Mouse (Mus musculus) heart, postnatal 14 days (tissue): ENCODE results near the gene Mecom. TPM values are rescaled to one million over a fixed set of nuclear protein-coding genes. Genes with fewer than 3 reads are reported as not detected.

ENCODE experiments used
- DNase-seq, 2 experiments: peaks; one replicate each; pipeline ENCODE4 v3.0.0; 2021 to 2022
- intact Hi-C: fragments of 180-260 bp; cut with DNase I; formaldehyde crosslinking; loops from one replicate; pipeline ENCODE4 v1.15.1; 2025
- total RNA-seq, 2 experiments: library from RNA; stranded (reverse); gene quantifications; 2 replicates each; pipeline ENCODE4 v1.2.3; 2021

Mecom gene
- total RNA-seq, 2 experiments from 2014 or later: 21.8 to 28.1 TPM

DNA sequence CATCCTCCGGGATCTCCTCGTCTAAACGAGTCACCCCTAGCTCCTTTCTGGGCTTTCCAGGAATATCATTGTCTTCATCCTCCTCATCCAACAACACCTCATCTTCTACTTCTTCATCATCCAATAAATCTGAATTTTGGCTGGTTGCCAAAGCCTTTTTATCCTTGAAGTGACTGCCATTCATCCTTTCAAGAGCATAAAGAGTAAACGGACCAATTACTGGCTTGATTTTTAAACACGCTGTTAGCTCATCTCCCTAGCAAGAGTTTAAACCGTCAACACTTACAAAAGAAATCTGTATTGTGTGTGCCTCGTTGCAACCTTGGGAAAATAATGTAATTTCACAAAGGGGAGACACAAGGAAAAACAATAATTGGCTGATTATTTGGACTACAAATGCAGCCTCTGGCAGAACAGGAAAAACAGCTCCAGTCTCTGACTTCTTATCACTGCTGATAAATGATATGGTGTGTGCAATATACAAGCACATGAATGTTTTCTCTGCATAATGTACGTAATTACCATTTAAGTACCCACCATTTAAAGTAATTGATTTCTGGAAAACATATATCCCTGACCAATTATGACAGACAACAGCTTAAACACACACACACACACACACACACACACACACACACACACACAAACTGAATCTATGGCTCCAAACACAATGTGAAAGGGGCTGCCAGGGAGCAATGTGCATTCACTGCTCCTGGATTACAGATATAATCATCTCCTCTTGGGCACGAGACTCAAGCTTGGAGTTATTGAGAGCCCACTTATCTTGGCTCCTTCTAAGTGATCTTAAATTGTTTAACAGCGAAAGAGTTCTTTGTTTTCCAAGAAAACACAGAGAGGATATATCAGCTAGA is 590.2 kb downstream of the Mecom start:
- no peak for DNase-seq
- intact Hi-C loops: no loop called here

DNA sequence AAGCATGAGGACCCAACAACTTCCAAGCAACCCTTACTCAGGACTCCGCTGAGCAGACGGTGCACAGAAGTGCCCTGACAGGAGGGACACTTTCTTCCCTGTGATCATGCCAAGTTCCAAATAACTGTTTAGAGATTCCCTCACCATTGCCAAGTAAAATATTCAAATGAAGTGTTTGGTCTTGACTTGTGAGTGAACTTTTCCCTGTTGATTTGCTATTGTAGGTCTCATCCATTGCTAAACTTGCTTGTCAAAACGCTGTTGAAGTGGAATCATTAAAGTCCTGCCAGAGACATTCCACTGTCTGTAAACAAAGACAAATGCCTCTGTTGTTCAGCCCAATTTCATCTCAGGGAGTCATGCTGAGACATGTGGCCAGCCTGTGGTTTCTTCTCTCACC is 594.5 kb downstream of the Mecom start:
- intact Hi-C loops: no loop called here
- DNase-seq: no peak

DNA sequence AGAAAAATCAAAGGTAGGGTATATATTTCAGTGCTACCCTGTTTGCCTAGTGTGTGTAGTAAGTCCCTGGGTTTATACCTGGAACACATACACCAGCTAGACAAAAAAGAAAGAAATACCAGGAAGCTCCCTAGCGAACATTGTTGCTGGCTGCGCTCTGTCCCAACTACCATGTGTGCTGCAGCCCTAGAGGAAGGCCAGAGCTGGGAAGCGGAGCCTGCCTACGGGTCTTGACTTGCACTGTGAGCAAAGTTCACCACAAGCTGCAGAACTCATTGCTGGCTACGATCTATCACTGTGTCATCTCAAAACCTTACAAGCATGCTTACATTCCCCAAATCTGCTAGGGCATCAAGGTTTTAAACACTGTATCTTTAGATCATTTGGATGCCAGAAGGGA is 597.0 kb downstream of the Mecom start:
- intact Hi-C loops: no loop called here
- DNase-seq: peak; percentile 12 to 13

GRCm38 (mm10) chr3:29903596-29904308 is 644.1 kb downstream of the Mecom start:
- DNase-seq: peak; percentile 2 to 6
- intact Hi-C loops: no loop called here

Other genes starting within 250 kb of the Mecom start
- not detected for gene Actrt3, start 51.9 kb upstream of the Mecom start, total RNA-seq
- gene Mynn, start 54.1 kb upstream of the Mecom start, total RNA-seq: 10 to 100 TPM; 13.9 to 18.4 TPM
- not detected for gene Lrriq4, start 96.5 kb upstream of the Mecom start, total RNA-seq
- gene Lrrc34, start 99.9 kb upstream of the Mecom start, total RNA-seq: not detected
- under 1 TPM in 1 of 2 experiments, not detected in 1; 0.33 TPM for gene Lrrc31, start 151.8 kb upstream of the Mecom start, total RNA-seq
- not detected for gene Samd7, start 198.3 kb upstream of the Mecom start, total RNA-seq
- 10 to 100 TPM; 43.9 to 44.2 TPM for gene Sec62, start 244.9 kb upstream of the Mecom start, total RNA-seq